Mouse (Mus musculus) ES-Bruce4 (cell line): ENCODE measurements at regions not wholly inside any gene's neighbourhood (a gene's known extent, or its start where the extent isn't known, plus 50 kb on each side); places are given as distances from the start of the nearest gene placed in this dataset.

Source experiments
- CTCF ChIP-seq: IDR thresholded peaks from one replicate; pipeline ENCODE4 v1.8.1; 2011; ENCODE audit warnings: low read depth, low read length
- POLR2A ChIP-seq: IDR thresholded peaks from one replicate; pipeline ENCODE4 v1.8.1; 2011; ENCODE audit warnings: low read length; ENCODE audit not compliant: insufficient read depth

- TF ChIP-seq CTCF (no peak), POLR2A (no peak)
These were observed 334.8 kb downstream of the Ccdc50 start for GRCm38 (mm10) chr16:27723445-27723844.
